Mouse (Mus musculus) CD8-positive naive resting alpha-beta T cell, adult 57 days (primary cell): ENCODE data around the gene Cyp2c37. TPM values are rescaled to one million over a fixed set of nuclear protein-coding genes. Genes with fewer than 3 reads are reported as not detected.

Experiments used
- total RNA-seq: library from RNA; stranded (reverse); gene quantifications from one replicate; pipeline ENCODE4 v1.2.4, GENCODE M21; 2023

Gene Cyp2c37
- not detected for total RNA-seq

DNA sequence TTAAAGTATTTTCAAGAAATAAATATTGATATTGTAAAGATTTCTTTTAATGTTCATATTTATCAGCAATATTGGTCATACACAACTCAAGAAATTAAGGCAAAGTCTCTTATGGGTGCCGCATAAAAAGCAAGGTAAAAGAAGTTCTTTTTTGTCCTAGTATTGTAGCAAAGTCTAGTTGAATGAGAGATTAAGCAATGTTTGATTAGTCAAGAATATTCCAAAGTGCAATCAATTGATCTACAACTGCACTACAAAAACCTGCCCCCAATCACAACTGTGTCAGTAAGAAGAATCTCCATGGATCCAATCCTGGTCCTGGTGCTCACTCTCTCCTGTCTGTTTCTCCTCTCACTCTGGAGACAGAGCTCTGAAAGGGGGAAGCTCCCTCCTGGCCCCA is at the start of gene Cyp2c37:
Gene Cyp2c37 (plus strand): TSS at position 285 of the 400 bp plus-strand sequence.

Other genes with a start within 250 kb of the Cyp2c37 start
- not detected for gene Cyp2c40, start 179.6 kb upstream of the Cyp2c37 start, total RNA-seq
- gene Cyp2c69, start 105.6 kb upstream of the Cyp2c37 start, total RNA-seq, result not detected
- gene Cyp2c54, start 81.4 kb downstream of the Cyp2c37 start, total RNA-seq, result not detected
- not detected for gene Cyp2c50, start 97.3 kb downstream of the Cyp2c37 start, total RNA-seq
- gene Cyp2c70, start 194.9 kb downstream of the Cyp2c37 start, total RNA-seq, result not detected